Mouse (Mus musculus): ENCODE data around the gene Gusb. TPM values are rescaled to one million over a fixed set of nuclear protein-coding genes. Genes with fewer than 3 reads are reported as not detected.

The Gusb gene
- polyA plus RNA-seq, 1 experiment from 2014 or later = 58.7 TPM

GRCm38 (mm10) chr5:129997700-129998099, 5.1 kb downstream of the Gusb start:
- H3K9me3 ChIP-seq (ENCODE audit: control insufficient read depth, low read length) = no peaks in the 10 kb centered on the region
- H3K36me3 ChIP-seq (ENCODE audit: control insufficient read depth, insufficient read depth, low read length) = peaks cover 5% of the 10 kb centered on the region; the same call in 1 of the 2 replicates
- H3K9ac ChIP-seq (ENCODE audit: low read depth, low read length) = no peak overlapping the region
- H3K27me3 ChIP-seq (ENCODE audit: control insufficient read depth, insufficient read depth, low read length) = no peaks in the 10 kb centered on the region
- no peak overlapping the region for H3K27ac ChIP-seq (ENCODE audit: low read depth, low read length)
- no peak overlapping the region for H3K4me3 ChIP-seq (ENCODE audit: low read length)
- ATAC-seq (ENCODE audit: low FRiP score, low TSS enrichment) = no peak
- H3K4me1 ChIP-seq (ENCODE audit: control insufficient read depth, insufficient read depth, low read length) = 0 out of 2 replicates have a peak, but pooled peaks cover 6% of the 10 kb centered on the region
- no peak overlapping the region for H3K4me2 ChIP-seq (replicated peaks; ENCODE audit: low read depth, low read length)
- WGBS = 74% methylated on average over 19 of the region's 19 CpGs

DNA sequence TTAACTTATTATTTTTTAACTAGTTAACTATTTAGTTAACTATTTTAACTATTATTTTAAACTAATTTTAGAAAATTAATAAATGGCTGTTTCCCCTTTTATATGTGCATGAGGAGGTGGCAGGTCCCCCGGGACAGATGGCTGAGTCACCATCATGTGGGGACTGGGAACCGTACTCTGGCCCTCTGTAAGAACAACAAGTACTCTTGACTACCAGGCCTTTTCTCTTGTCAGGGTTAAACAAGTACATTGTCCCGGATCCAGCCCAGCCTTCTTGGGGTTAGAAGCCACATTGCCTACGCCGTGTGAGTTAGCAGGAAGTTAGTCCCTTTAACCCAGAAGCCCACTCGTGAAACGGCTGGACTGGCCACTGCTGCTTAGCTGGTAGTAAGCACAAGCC, 7.9 kb downstream of the Gusb start:
- H3K9ac ChIP-seq (ENCODE audit: low read depth, low read length) = no peak overlapping the region
- H3K4me2 ChIP-seq (replicated peaks; ENCODE audit: low read depth, low read length) = no peak overlapping the region
- no peak overlapping the region for H3K27ac ChIP-seq (ENCODE audit: low read depth, low read length)
- WGBS = 91% methylated on average over 7 of the region's 7 CpGs
- ATAC-seq (ENCODE audit: low FRiP score, low TSS enrichment) = no peak
- H3K36me3 ChIP-seq (ENCODE audit: control insufficient read depth, insufficient read depth, low read length) = peaks cover 5% of the 10 kb centered on the region; the same call in 1 of the 2 replicates
- H3K9me3 ChIP-seq (ENCODE audit: control insufficient read depth, low read length) = no peaks in the 10 kb centered on the region
- no peaks in the 10 kb centered on the region for H3K4me1 ChIP-seq (ENCODE audit: control insufficient read depth, insufficient read depth, low read length)
- no peak overlapping the region for H3K4me3 ChIP-seq (ENCODE audit: low read length)
- no peaks in the 10 kb centered on the region for H3K27me3 ChIP-seq (ENCODE audit: control insufficient read depth, insufficient read depth, low read length)

DNA sequence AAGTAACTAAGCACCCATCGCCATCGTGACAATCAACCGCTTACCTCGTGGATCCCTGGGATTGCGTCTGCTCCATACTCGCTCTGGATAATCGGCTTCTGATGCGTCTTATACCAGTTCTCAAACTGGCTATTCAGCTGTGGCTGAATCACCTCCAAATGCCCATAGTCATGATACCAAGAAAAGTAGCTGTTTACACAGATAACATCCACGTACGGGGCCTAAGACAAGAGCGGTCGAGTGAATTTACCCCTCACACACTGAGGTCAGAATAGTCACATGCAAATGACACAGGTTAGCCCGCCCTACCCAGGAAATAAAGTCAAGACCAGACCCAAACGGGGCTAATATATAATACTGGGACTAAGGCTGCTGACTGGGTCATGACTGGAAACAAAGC, 9.5 kb downstream of the Gusb start:
- H3K36me3 ChIP-seq (ENCODE audit: control insufficient read depth, insufficient read depth, low read length) = peaks cover 3% of the 10 kb centered on the region; the same call in 1 of the 2 replicates
- no peak for ATAC-seq (ENCODE audit: low FRiP score, low TSS enrichment)
- WGBS = 91% methylated on average over 14 of the region's 14 CpGs
- no peak overlapping the region for H3K27ac ChIP-seq (ENCODE audit: low read depth, low read length)
- H3K9me3 ChIP-seq (ENCODE audit: control insufficient read depth, low read length) = no peaks in the 10 kb centered on the region
- H3K4me1 ChIP-seq (ENCODE audit: control insufficient read depth, insufficient read depth, low read length) = no peaks in the 10 kb centered on the region
- no peaks in the 10 kb centered on the region for H3K27me3 ChIP-seq (ENCODE audit: control insufficient read depth, insufficient read depth, low read length)
- no peak overlapping the region for H3K4me3 ChIP-seq (ENCODE audit: low read length)
- H3K9ac ChIP-seq (ENCODE audit: low read depth, low read length) = no peak overlapping the region
- H3K4me2 ChIP-seq (replicated peaks; ENCODE audit: low read depth, low read length) = no peak overlapping the region

DNA sequence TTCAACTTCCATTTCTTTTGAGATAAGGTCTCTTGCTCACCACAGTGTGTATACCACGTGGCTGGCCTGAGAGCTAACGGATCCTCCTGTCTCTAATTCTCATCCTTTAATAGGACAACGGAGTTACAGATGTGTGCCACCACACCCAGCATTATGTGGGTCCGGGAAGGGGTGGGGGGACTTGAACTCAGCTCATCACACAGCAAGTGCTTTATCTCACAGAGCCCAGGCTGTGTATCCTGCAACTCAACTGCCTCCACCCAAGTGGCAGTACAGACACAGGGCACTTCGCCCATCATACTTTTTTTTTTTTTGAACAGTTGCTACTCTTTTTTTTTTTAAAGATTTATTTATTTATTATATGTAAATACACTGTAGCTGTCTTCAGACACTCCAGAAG, 11.0 kb downstream of the Gusb start:
- Histone ChIP-seq H3K4me1 (ENCODE audit: control insufficient read depth, insufficient read depth, low read length) (no peaks in the 10 kb centered on the region), H3K9ac (ENCODE audit: low read depth, low read length) (no peak overlapping the region), H3K36me3 (ENCODE audit: control insufficient read depth, insufficient read depth, low read length) (peaks cover 4% of the 10 kb centered on the region; the same call in 1 of the 2 replicates), H3K4me2 (replicated peaks; ENCODE audit: low read depth, low read length) (no peak overlapping the region), H3K9me3 (ENCODE audit: control insufficient read depth, low read length) (no peaks in the 10 kb centered on the region), H3K27me3 (ENCODE audit: control insufficient read depth, insufficient read depth, low read length) (no peaks in the 10 kb centered on the region), H3K27ac (ENCODE audit: low read depth, low read length) (no peak overlapping the region), H3K4me3 (ENCODE audit: low read length) (no peak overlapping the region)
- WGBS = 96% methylated on average over 5 of the region's 5 CpGs
- ATAC-seq (ENCODE audit: low FRiP score, low TSS enrichment) = 0 out of 2 replicates have a peak, but pooled peaks have one; percentile 35

DNA sequence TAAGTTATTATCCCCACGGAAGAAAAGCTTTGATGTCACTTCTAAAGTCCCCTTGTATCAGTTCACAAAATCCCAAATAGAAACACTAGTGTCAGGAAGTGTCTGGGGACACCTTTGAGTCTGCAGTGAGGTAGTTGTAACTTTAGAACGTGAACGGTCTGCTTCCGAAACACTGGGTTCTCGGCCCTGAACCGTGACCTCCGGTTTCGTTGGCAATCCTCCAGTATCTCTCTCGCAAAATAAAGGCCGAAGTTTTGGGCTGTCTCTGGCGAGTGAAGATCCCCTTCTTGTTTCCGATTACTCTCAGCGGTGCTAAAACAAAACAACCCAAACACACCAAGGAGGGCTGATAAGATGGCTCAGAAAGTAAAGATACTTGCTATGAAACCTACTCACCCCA, 13.5 kb downstream of the Gusb start:
- no peaks in the 10 kb centered on the region for H3K27me3 ChIP-seq (ENCODE audit: control insufficient read depth, insufficient read depth, low read length)
- no peak overlapping the region for H3K27ac ChIP-seq (ENCODE audit: low read depth, low read length)
- no peaks in the 10 kb centered on the region for H3K4me1 ChIP-seq (ENCODE audit: control insufficient read depth, insufficient read depth, low read length)
- H3K4me2 ChIP-seq (replicated peaks; ENCODE audit: low read depth, low read length) = no peak overlapping the region
- H3K9ac ChIP-seq (ENCODE audit: low read depth, low read length) = no peak overlapping the region
- no peak for ATAC-seq (ENCODE audit: low FRiP score, low TSS enrichment)
- WGBS = 71% methylated on average over 13 of the region's 13 CpGs
- no peaks in the 10 kb centered on the region for H3K9me3 ChIP-seq (ENCODE audit: control insufficient read depth, low read length)
- peaks cover 5% of the 10 kb centered on the region; the same call in 1 of the 2 replicates for H3K36me3 ChIP-seq (ENCODE audit: control insufficient read depth, insufficient read depth, low read length)
- no peak overlapping the region for H3K4me3 ChIP-seq (ENCODE audit: low read length)

- H3K27me3 ChIP-seq (ENCODE audit: control insufficient read depth, insufficient read depth, low read length) = no peaks in the 10 kb centered on the region
- no peaks in the 10 kb centered on the region for H3K9me3 ChIP-seq (ENCODE audit: control insufficient read depth, low read length)
- no peak overlapping the region for H3K4me3 ChIP-seq (ENCODE audit: low read length)
- H3K4me1 ChIP-seq (ENCODE audit: control insufficient read depth, insufficient read depth, low read length) = no peaks in the 10 kb centered on the region
- 63% methylated on average over 3 of the region's 3 CpGs for WGBS
- no peak for ATAC-seq (ENCODE audit: low FRiP score, low TSS enrichment)
- H3K4me2 ChIP-seq (replicated peaks; ENCODE audit: low read depth, low read length) = no peak overlapping the region
- peaks cover 17% of the 10 kb centered on the region; the same call in 1 of the 2 replicates for H3K36me3 ChIP-seq (ENCODE audit: control insufficient read depth, insufficient read depth, low read length)
- H3K27ac ChIP-seq (ENCODE audit: low read depth, low read length) = no peak overlapping the region
- H3K9ac ChIP-seq (ENCODE audit: low read depth, low read length) = no peak overlapping the region
Observed at GRCm38 (mm10) chr5:129980216-129980615, 22.6 kb downstream of the Gusb start.

- no peaks in the 10 kb centered on the region for H3K4me1 ChIP-seq (ENCODE audit: control insufficient read depth, insufficient read depth, low read length)
- H3K4me3 ChIP-seq (ENCODE audit: low read length) = no peak overlapping the region
- 91% methylated on average over 5 of the region's 5 CpGs for WGBS
- no peak overlapping the region for H3K27ac ChIP-seq (ENCODE audit: low read depth, low read length)
- no peaks in the 10 kb centered on the region for H3K9me3 ChIP-seq (ENCODE audit: control insufficient read depth, low read length)
- H3K4me2 ChIP-seq (replicated peaks; ENCODE audit: low read depth, low read length) = no peak overlapping the region
- H3K27me3 ChIP-seq (ENCODE audit: control insufficient read depth, insufficient read depth, low read length) = no peaks in the 10 kb centered on the region
- no peak overlapping the region for H3K9ac ChIP-seq (ENCODE audit: low read depth, low read length)
- no peak for ATAC-seq (ENCODE audit: low FRiP score, low TSS enrichment)
- peaks cover 15% of the 10 kb centered on the region; the same call in 1 of the 2 replicates for H3K36me3 ChIP-seq (ENCODE audit: control insufficient read depth, insufficient read depth, low read length)
Observed at GRCm38 (mm10) chr5:129978608-129979007, 24.2 kb downstream of the Gusb start.

DNA sequence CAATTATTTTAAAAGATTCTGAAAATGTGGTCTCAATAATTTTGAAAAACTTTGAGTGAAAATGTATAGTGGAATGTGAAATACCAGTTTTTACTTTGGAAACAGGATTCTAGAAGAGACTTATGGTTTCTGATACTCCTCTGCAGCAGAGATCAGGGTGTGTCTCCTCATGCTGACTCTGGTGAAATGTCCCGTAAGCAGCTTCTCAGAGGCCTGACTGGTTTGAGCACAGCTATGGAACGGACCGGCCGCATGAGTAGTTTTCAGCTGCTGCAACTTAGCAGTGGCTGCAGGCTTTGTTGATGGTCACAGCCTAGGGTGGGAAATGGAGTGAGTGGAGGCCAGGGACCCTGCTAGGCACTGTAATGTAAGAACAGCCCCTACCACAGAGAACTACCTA, 25.1 kb downstream of the Gusb start:
- Histone ChIP-seq H3K36me3 (ENCODE audit: control insufficient read depth, insufficient read depth, low read length) (peaks cover 11% of the 10 kb centered on the region; the same call in 1 of the 2 replicates), H3K9ac (ENCODE audit: low read depth, low read length) (no peak overlapping the region), H3K27me3 (ENCODE audit: control insufficient read depth, insufficient read depth, low read length) (no peaks in the 10 kb centered on the region), H3K27ac (ENCODE audit: low read depth, low read length) (no peak overlapping the region), H3K9me3 (ENCODE audit: control insufficient read depth, low read length) (no peaks in the 10 kb centered on the region), H3K4me1 (ENCODE audit: control insufficient read depth, insufficient read depth, low read length) (no peaks in the 10 kb centered on the region), H3K4me2 (replicated peaks; ENCODE audit: low read depth, low read length) (no peak overlapping the region), H3K4me3 (ENCODE audit: low read length) (no peak overlapping the region)
- ATAC-seq (ENCODE audit: low FRiP score, low TSS enrichment) = no peak
- 84% methylated on average over 4 of the region's 4 CpGs for WGBS

DNA sequence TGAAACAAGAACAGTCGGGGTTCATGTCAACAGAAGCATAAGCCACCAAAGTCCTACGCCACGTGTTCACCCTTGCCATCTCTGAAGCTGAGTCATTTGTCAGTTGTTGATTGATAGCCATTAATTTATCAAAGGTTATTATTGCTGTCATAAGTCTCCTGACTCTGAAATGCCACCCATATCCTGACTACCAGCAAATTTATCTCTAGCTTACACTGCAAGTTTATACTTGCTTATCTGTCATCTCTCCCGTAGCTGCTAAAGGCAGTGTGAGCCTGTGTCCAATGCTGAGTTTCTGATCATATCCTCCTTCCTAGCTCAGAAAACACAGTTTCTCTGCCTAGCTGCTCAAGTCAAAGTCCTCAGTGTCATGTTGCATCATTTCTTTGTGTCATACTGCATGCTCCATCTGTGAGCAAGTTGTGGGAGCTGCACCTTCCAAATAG, 28.0 kb downstream of the Gusb start:
- no peak for ATAC-seq (ENCODE audit: low FRiP score, low TSS enrichment)
- peaks cover 19% of the 10 kb centered on the region; the same call in 1 of the 2 replicates for H3K36me3 ChIP-seq (ENCODE audit: control insufficient read depth, insufficient read depth, low read length)
- WGBS = 80% methylated on average over 4 of the region's 4 CpGs
- no peak overlapping the region for H3K4me3 ChIP-seq (ENCODE audit: low read length)
- H3K4me2 ChIP-seq (replicated peaks; ENCODE audit: low read depth, low read length) = no peak overlapping the region
- no peaks in the 10 kb centered on the region for H3K9me3 ChIP-seq (ENCODE audit: control insufficient read depth, low read length)
- H3K27ac ChIP-seq (ENCODE audit: low read depth, low read length) = no peak overlapping the region
- H3K4me1 ChIP-seq (ENCODE audit: control insufficient read depth, insufficient read depth, low read length) = no peaks in the 10 kb centered on the region
- no peak overlapping the region for H3K9ac ChIP-seq (ENCODE audit: low read depth, low read length)
- no peaks in the 10 kb centered on the region for H3K27me3 ChIP-seq (ENCODE audit: control insufficient read depth, insufficient read depth, low read length)

All from kidney, embryonic 14.5 days (tissue).